Mouse (Mus musculus) limb, embryonic 14.5 days (tissue): ENCODE data around the gene Treml4. TPM values are rescaled to one million over a fixed set of nuclear protein-coding genes. Genes with fewer than 3 reads are reported as not detected.

Experiments
- ATAC-seq: fragments of 200-750 bp; cut with Nextera tagmentation; 2 replicates; pipeline ENCODE4 v1.8.0; 2017; ENCODE audit warnings: low read depth, moderate number of reproducible peaks, moderate TSS enrichment; ENCODE audit not compliant: low FRiP score
- DNase-seq: peaks from one replicate; pipeline ENCODE4 v3.0.0-alpha.2; 2015; ENCODE audit warnings: low spot score
- H3K27ac ChIP-seq: fragments of 300-500 bp; sonication (generic); replicated peaks from 2 replicates; pipeline ENCODE4 v1.5.1; 2014; ENCODE audit warnings: low read depth, mild to moderate bottlenecking, low read length, moderate library complexity, mixed read lengths
- H3K27me3 ChIP-seq: fragments of 300-500 bp; sonication (generic); 2 replicates; pipeline ENCODE4 v1.6.1; 2014; ENCODE audit warnings: low read length, mixed read lengths; ENCODE audit not compliant: control insufficient read depth, insufficient read depth
- H3K36me3 ChIP-seq: fragments of 300-500 bp; sonication (generic); 2 replicates; pipeline ENCODE4 v1.6.1; 2014; ENCODE audit warnings: mild to moderate bottlenecking, low read length, moderate library complexity, mixed read lengths; ENCODE audit not compliant: control insufficient read depth, insufficient read depth
- H3K4me1 ChIP-seq: fragments of 300-500 bp; sonication (generic); 2 replicates; pipeline ENCODE4 v1.6.1; 2014; ENCODE audit warnings: antibody characterized with exemption, low read length, mixed read lengths; ENCODE audit not compliant: control insufficient read depth, insufficient read depth
- H3K4me2 ChIP-seq: fragments of 300-500 bp; sonication (generic); replicated peaks from 2 replicates; pipeline ENCODE4 v1.6.1; 2014; ENCODE audit warnings: low read depth, mild to moderate bottlenecking, low read length, moderate library complexity; ENCODE audit not compliant: severe bottlenecking
- H3K4me3 ChIP-seq: fragments of 300-500 bp; sonication (generic); replicated peaks from 2 replicates; pipeline ENCODE4 v1.5.1; 2014; ENCODE audit warnings: low read length
- H3K9ac ChIP-seq: fragments of 300-500 bp; sonication (generic); 2 replicates; pipeline ENCODE4 v1.6.1; 2014; ENCODE audit warnings: mild to moderate bottlenecking, low read depth, low read length, moderate library complexity; ENCODE audit not compliant: severe bottlenecking
- H3K9me3 ChIP-seq: fragments of 300-500 bp; sonication (generic); 2 replicates; pipeline ENCODE4 v1.6.1; 2016; ENCODE audit warnings: low read length; ENCODE audit not compliant: control insufficient read depth
- POLR2A ChIP-seq: fragments of 200-500 bp; IDR thresholded peaks from 2 replicates; pipeline ENCODE4 v1.8.0; 2012; ENCODE audit warnings: inconsistent platforms, mild to moderate bottlenecking, moderate library complexity, borderline replicate concordance; ENCODE audit not compliant: insufficient read depth, insufficient read length; ENCODE audit errors: extremely low read depth
- WGBS: fragments of 180-500 bp; shearing (Covaris S2); extraction: QIAGEN DNeasy Blood & Tissue Kit; methylation state at CpG from one replicate; pipeline ENCODE4 v1.1.7; 2014; 5-methylcytosine and 5-hydroxymethylcytosine counted together
- polyA plus RNA-seq, 2 experiments: library from polyadenylated mRNA; depleted of rRNA in 1 of 2; stranded (reverse) in 1 of 2; unstranded in 1 of 2; fragments of >200 nt; fragmentation: Nextera tagmentation in 1 of 2; extraction: Ambion mirVana in 1 of 2; gene quantifications; 2 replicates each; pipeline versions ENCODE4 v1.2.1 to v1.2.3; 2012 to 2014

The Treml4 gene
- polyA plus RNA-seq, 2 experiments = 0.13 to 0.32 TPM

DNA sequence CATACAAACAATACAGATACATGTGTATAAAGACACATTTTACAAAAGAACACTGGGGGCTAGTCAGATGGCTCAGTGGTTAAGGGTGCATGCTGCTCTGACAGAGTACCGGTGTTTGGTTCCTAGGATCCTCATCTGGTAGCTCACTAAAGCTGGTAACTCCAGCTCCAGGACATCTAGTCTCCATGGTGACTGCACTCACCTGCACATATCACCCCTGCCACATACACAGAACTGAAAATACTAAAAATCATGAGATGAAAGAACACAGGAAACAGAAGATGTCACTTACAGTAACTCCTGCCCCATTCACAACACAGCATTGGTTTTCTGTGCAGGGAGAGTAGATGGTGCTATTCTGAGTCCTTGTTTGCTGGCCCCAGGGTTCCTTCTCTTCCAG, 54.6 kb downstream of the Treml4 start:
- no peaks in the 10 kb centered on the region for H3K36me3 ChIP-seq

DNA sequence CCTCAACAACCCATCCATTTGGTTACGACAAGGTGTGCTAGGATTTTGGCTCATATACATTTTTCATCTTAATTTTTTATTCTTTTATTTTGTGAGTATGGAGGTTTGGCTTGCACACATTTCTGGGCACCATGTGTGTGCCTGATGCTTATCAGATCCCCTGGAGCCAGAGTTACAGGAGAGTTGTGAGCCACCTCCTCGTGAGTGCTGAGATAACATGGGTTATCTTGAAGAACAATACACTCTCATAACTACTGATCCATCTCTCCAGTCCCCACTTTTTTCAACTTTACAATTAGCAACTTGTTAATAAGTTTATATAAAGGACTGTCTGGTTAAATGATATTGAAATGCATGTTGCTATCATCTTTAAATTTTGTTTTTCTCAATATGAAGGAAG, 57.2 kb downstream of the Treml4 start:
- DNase-seq = no peak
- Histone ChIP-seq H3K4me2 (no peak overlapping the region), H3K4me3 (no peak overlapping the region), H3K27me3 (no peaks in the 10 kb centered on the region), H3K36me3 (no peaks in the 10 kb centered on the region), H3K9ac (no peak overlapping the region), H3K4me1 (no peaks in the 10 kb centered on the region), H3K27ac (no peak overlapping the region), H3K9me3 (no peaks in the 10 kb centered on the region)
- WGBS = 83% methylated on average over 2 of the region's 2 CpGs
- TF ChIP-seq POLR2A = no peak
- ATAC-seq = no peak

More for the DNA sequence above, 54.6 kb downstream of the Treml4 start:
- no peak for DNase-seq
- Histone ChIP-seq H3K4me2 (no peak overlapping the region), H3K4me1 (no peaks in the 10 kb centered on the region), H3K9me3 (no peaks in the 10 kb centered on the region), H3K27ac (no peak overlapping the region), H3K4me3 (no peak overlapping the region), H3K9ac (no peak overlapping the region), H3K27me3 (no peaks in the 10 kb centered on the region)
- WGBS = 96% methylated on average over 1 of the region's 1 CpGs
- no peak for ATAC-seq
- no peak for TF ChIP-seq POLR2A

DNA sequence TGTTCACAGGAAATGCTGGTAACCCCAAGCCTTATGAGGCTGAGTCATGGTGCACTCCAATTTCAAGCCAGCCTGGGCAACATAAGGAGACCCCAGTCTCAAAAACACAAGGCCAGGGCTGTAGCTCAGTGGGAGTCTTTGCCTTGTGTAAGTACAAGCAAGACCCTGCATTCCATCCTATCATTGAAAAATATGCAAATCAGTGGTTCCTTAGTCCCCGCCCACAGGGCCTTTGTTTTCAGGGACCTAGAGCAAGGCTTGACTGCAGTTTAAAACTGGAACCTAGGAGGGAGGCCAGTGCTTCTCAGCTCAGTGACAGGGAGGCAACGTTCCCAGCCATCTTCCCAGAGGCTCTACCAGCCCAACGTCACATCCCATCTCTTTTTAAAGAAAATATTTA, 59.1 kb downstream of the Treml4 start:
- TF ChIP-seq POLR2A = no peak
- Histone ChIP-seq H3K27me3 (no peaks in the 10 kb centered on the region), H3K4me3 (no peak overlapping the region), H3K4me2 (no peak overlapping the region), H3K36me3 (no peaks in the 10 kb centered on the region), H3K4me1 (no peaks in the 10 kb centered on the region), H3K9me3 (no peaks in the 10 kb centered on the region), H3K27ac (no peak overlapping the region), H3K9ac (no peak overlapping the region)
- DNase-seq (no peak), ATAC-seq (no peak)
- 83% methylated on average over 3 of the region's 3 CpGs for WGBS

DNA sequence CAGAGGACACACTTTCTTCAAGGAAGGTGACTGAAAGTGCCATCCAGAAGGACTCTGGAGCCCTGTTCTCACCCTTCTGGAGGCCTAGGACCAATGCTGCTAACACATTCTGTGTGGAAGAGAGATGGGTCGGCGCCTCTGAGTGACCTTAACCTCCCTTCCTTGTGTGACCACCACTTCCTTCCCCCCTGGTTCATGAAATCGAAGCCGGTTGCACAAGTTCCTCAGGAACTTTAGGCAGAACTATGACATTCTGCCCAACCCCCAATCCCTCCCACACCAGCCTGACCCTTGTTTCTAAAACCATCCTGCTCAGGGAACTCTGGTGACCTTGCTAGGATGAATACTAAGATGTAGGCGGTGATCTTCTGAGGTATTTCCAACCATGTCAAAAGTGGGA, 60.2 kb downstream of the Treml4 start:
- no peak overlapping the region for H3K4me2 ChIP-seq
- WGBS = 97% methylated on average over 5 of the region's 5 CpGs
- H3K27ac ChIP-seq = no peak overlapping the region
- ATAC-seq (no peak), DNase-seq (no peak)
- no peak overlapping the region for H3K4me3 ChIP-seq
- no peaks in the 10 kb centered on the region for H3K9me3 ChIP-seq
- no peaks in the 10 kb centered on the region for H3K4me1 ChIP-seq
- no peak overlapping the region for H3K9ac ChIP-seq
- no peak for TF ChIP-seq POLR2A
- no peaks in the 10 kb centered on the region for H3K27me3 ChIP-seq
- H3K36me3 ChIP-seq = no peaks in the 10 kb centered on the region

Other genes with a start within 250 kb of the Treml4 start
- gene 1700122O11Rik, start 226.0 kb upstream of the Treml4 start, polyA plus RNA-seq (2012; rRNA removed) = not detected in 2 replicates
- not detected in 2 replicates for gene 1700122O11Rik, start 226.0 kb upstream of the Treml4 start, polyA plus RNA-seq (2014; fragmentation: Nextera tagmentation; extraction: Ambion mirVana)
- 0.08 TPM in 1 of 2 replicates, not detected in the other for gene 1700067P10Rik, start 175.0 kb upstream of the Treml4 start, polyA plus RNA-seq (2012; rRNA removed)
- gene 1700067P10Rik, start 175.0 kb upstream of the Treml4 start, polyA plus RNA-seq (2014; fragmentation: Nextera tagmentation; extraction: Ambion mirVana) = not detected in 2 replicates
- gene 9830107B12Rik, start 118.0 kb upstream of the Treml4 start, polyA plus RNA-seq (2012; rRNA removed) = not detected in 2 replicates
- gene 9830107B12Rik, start 118.0 kb upstream of the Treml4 start, polyA plus RNA-seq (2014; fragmentation: Nextera tagmentation; extraction: Ambion mirVana) = not detected in 2 replicates
- gene A530064D06Rik, start 97.0 kb upstream of the Treml4 start, polyA plus RNA-seq (2012; rRNA removed) = 0.08 TPM in 1 of 2 replicates, not detected in the other
- not detected in 2 replicates for gene A530064D06Rik, start 97.0 kb upstream of the Treml4 start, polyA plus RNA-seq (2014; fragmentation: Nextera tagmentation; extraction: Ambion mirVana)
- 0.01 and 0.03 TPM in 2 replicates for gene Trem1, start 31.5 kb upstream of the Treml4 start, polyA plus RNA-seq (2012; rRNA removed)
- 0.08 TPM in 1 of 2 replicates, not detected in the other for gene Trem1, start 31.5 kb upstream of the Treml4 start, polyA plus RNA-seq (2014; fragmentation: Nextera tagmentation; extraction: Ambion mirVana)
- gene Trem3, start 16.5 kb upstream of the Treml4 start, polyA plus RNA-seq (2012; rRNA removed) = not detected in 2 replicates
- gene Trem3, start 16.5 kb upstream of the Treml4 start, polyA plus RNA-seq (2014; fragmentation: Nextera tagmentation; extraction: Ambion mirVana) = not detected in 2 replicates
- 0.79 and 1.3 TPM in 2 replicates for gene Treml2, start 35.2 kb downstream of the Treml4 start, polyA plus RNA-seq (2012; rRNA removed)
- gene Treml2, start 35.2 kb downstream of the Treml4 start, polyA plus RNA-seq (2014; fragmentation: Nextera tagmentation; extraction: Ambion mirVana) = 0.11 TPM in 1 of 2 replicates, not detected in the other
- gene B430306N03Rik, start 51.8 kb downstream of the Treml4 start, polyA plus RNA-seq (2012; rRNA removed) = 0.18 and 0.45 TPM in 2 replicates
- 0.28 TPM in 1 of 2 replicates, not detected in the other for gene B430306N03Rik, start 51.8 kb downstream of the Treml4 start, polyA plus RNA-seq (2014; fragmentation: Nextera tagmentation; extraction: Ambion mirVana)
- gene Trem2, start 82.1 kb downstream of the Treml4 start, polyA plus RNA-seq (2012; rRNA removed) = 10.4 and 12.8 TPM in 2 replicates
- 6.8 and 8.4 TPM in 2 replicates for gene Trem2, start 82.1 kb downstream of the Treml4 start, polyA plus RNA-seq (2014; fragmentation: Nextera tagmentation; extraction: Ambion mirVana)
- gene Treml1, start 95.6 kb downstream of the Treml4 start, polyA plus RNA-seq (2012; rRNA removed) = 0.54 and 1.2 TPM in 2 replicates
- 0.74 and 1.4 TPM in 2 replicates for gene Treml1, start 95.6 kb downstream of the Treml4 start, polyA plus RNA-seq (2014; fragmentation: Nextera tagmentation; extraction: Ambion mirVana)
- gene Nfya, start 145.6 kb downstream of the Treml4 start, polyA plus RNA-seq (2012; rRNA removed) = 95.0 and 123 TPM in 2 replicates
- 19.2 and 22.2 TPM in 2 replicates for gene Nfya, start 145.6 kb downstream of the Treml4 start, polyA plus RNA-seq (2014; fragmentation: Nextera tagmentation; extraction: Ambion mirVana)
- 22.1 and 28.5 TPM in 2 replicates for gene Oard1, start 145.7 kb downstream of the Treml4 start, polyA plus RNA-seq (2012; rRNA removed)
- gene Oard1, start 145.7 kb downstream of the Treml4 start, polyA plus RNA-seq (2014; fragmentation: Nextera tagmentation; extraction: Ambion mirVana) = 46.8 and 46.9 TPM in 2 replicates
- gene Apobec2, start 168.6 kb downstream of the Treml4 start, polyA plus RNA-seq (2012; rRNA removed) = 21.7 and 25.0 TPM in 2 replicates
- 28.7 and 42.5 TPM in 2 replicates for gene Apobec2, start 168.6 kb downstream of the Treml4 start, polyA plus RNA-seq (2014; fragmentation: Nextera tagmentation; extraction: Ambion mirVana)
- gene Tspo2, start 187.2 kb downstream of the Treml4 start, polyA plus RNA-seq (2012; rRNA removed) = 1.6 and 2.0 TPM in 2 replicates
- 1.7 TPM in 2 replicates for gene Tspo2, start 187.2 kb downstream of the Treml4 start, polyA plus RNA-seq (2014; fragmentation: Nextera tagmentation; extraction: Ambion mirVana)
- gene Unc5cl, start 190.6 kb downstream of the Treml4 start, polyA plus RNA-seq (2012; rRNA removed) = 0.15 and 0.41 TPM in 2 replicates
- 0.18 TPM in 2 replicates for gene Unc5cl, start 190.6 kb downstream of the Treml4 start, polyA plus RNA-seq (2014; fragmentation: Nextera tagmentation; extraction: Ambion mirVana)